Mouse (Mus musculus) right cerebral cortex, adult 2 months (tissue): ENCODE measurements around the gene Casp9.
A peak's percentile ranks its signal among the peaks of the same experiment; 100 is the strongest.

Experiments used
- DNase-seq, 2 experiments: peaks; one replicate each; pipeline ENCODE4 v3.0.0; 2021 to 2022; ENCODE audit warnings: low spot score in 2 of 2

Casp9 gene

DNA sequence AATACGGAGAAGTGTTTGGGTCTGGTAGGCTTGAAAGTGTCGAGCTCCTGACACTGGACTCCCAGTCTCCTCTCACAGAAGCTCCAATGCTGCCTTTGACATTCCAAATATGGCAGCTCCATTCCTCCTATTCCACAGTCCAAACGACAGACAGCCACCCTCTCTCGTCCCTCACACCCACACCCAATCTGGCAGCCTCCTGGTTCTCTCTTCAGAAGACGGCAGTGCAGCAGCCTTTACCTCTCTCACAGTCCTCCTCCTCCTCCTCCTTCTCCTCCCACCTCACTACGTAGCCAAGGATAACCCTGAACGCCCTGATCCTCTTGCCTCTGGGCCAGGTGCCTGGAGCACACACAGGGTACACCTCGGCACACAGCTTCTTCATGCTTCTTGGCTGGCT is 13.6 kb upstream of the Casp9 start:
- DNase-seq, result peak; percentile 80 to 82

DNA sequence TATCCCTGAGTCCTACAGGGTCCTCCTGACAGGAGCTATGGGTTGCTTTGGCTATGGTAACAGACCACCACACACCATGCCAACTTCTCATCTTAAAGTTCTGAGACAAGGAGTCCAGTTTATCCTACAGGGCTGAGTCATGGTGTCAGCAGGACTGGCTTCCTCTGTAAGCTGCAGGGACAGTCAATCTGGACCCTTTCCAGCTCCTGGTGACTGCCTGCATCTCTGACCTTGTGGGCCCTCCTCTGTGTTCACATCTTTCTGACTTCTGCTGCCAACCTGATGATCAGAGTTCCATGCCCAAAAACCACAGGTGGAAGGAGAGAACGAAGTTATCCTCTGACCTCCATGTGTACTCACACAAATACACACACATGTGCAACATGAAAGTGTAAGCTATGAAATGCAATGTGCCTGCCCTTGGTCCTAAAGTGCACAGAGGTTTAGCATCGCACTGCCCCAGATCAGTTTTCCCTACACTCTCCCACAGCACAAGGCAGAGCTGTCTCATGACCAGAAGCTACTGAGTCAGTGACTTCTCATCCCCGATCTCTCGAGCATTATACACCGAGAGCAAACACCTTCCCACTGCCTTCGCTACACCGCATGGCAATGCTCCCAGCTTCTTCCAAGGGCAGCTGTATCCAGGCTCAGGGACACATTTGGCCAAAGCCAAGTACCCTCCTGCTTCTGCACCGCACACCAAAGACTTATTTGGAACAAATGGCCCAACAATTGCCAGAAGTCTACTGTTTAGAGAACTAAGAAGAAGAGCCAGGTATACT is 12.0 kb upstream of the Casp9 start:
- DNase-seq, result no peak

GRCm38 (mm10) chr4:141784835-141785234 is 8.6 kb upstream of the Casp9 start:
- no peak for DNase-seq

GRCm38 (mm10) chr4:141786141-141786540 is 7.3 kb upstream of the Casp9 start:
- no peak for DNase-seq

- DNase-seq, result no peak
These were observed 6.4 kb upstream of the Casp9 start for GRCm38 (mm10) chr4:141787046-141787445.

DNA sequence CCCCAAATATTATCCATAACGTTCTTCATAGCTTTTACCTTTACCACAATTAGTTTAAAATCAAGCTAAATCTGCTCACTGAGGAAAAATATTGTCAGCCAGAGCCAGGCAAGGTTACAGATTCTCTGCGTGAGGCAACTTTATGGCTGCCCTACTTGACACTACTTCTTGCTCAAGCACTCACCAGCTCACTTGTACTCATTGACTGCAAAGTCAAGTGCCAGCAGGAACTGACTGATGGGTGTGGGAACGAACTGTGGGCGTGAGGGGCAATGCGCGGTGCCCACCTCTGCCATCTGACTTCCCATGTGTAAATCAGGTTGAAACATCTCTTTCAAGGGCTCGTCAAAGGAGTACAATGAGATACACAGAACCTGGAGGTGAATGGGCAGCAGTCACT is 6.0 kb upstream of the Casp9 start:
- no peak for DNase-seq

- DNase-seq, result no peak
These were observed 3.7 kb upstream of the Casp9 start for GRCm38 (mm10) chr4:141789564-141790218.

GRCm38 (mm10) chr4:141790524-141790990 is 2.9 kb upstream of the Casp9 start, which contains the start of gene Dnajc16:
TSS of gene Dnajc16 (minus strand) at chr4:141790931.
- DNase-seq, result peak; percentile 97 to 99

GRCm38 (mm10) chr4:141791486-141791885 is 1.9 kb upstream of the Casp9 start:
- DNase-seq, result no peak

DNA sequence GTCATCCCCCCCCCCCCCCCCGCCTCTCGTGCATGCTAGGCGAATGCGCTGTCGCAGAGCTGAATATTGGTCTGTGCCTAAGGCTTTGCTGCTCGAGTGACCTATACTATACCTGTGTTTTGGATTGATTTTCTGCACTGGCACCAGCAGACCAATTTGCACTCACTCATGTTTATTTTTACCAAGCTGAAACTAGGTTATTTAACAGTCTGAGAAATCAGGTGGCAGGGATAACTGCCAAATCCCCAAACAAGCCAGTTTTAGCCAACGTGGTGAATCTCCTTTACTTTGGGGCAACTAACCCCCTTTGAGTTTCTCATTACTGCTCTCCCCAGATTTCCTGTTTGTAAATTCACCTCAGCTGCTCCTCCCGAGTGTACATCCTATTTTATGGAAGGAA is 1.5 kb upstream of the Casp9 start:
- no peak for DNase-seq

DNA sequence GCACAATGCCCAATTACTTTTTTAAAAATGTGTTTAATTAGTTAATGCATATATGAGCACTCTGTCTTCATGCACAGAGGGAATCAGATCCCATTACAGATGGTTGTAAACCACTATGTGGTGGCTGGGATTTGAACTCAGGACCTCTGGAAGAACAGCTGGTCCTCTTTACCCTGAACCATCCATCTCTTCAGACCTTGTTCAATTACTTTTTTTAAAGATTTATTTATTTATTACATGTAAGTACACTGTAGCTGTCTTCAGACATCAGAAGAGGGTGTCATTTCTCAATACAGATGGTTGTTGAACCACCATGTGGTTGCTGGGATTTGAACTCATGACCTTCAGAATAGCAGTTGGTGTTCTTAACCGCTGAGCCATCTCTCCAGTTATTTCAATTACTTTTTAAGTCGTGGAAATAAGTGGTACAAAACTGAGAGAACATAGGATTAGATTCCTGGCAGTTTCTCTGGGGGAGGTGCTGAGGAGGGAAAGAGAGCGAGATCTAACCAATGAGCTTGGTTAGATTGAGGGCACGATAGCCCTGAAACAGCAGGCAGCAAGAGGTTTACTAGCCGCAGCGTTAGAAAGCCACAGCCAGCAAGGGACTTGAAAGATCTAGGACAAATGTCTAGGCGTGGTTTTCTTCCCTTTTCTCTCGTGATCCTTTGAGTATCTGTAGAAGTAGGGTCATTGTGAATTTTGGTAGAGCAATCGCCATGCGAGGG is 694 bp upstream of the Casp9 start:
- no peak for DNase-seq

GRCm38 (mm10) chr4:141794152-141794535 is 732 bp downstream of the Casp9 start:
- DNase-seq, result no peak

DNA sequence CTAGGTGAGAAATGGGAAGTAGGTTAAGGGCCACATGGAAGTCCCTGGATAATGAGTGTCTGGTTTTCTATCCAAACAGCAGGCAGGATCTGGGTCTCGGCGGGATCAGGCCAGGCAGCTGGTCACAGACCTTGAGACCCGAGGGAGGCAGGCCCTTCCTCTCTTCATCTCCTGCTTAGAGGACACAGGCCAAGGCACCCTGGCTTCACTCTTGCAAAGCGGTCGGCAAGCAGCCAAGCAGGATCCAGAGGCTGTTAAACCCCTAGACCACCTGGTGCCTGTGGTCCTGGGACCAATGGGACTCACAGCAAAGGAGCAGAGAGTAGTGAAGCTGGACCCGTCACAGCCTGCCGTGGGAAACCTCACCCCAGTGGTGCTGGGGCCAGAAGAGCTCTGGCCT is 2.9 kb downstream of the Casp9 start:
- DNase-seq, result no peak

- DNase-seq, result no peak
These were observed 3.5 kb downstream of the Casp9 start for GRCm38 (mm10) chr4:141796954-141797353.

DNA sequence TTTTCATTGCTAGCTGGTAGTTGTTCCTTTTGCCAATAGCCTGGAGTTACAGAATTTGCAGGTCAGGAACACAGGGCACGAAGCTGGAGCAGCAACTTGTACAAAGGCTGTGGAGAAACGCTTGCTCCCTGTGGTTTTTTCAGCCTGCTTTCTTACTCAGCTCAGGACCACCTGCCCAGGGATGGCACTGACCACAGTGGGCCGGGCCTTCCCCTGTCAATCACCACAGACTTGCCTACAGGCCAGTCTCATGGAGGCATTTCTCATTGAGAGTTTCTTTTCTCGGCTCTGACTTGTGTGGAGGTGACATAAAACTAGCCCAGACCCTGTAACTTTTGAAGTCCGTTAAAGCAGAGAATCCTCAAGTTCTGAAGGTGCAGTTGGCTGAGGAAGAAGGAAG is 4.1 kb downstream of the Casp9 start:
- no peak for DNase-seq

DNA sequence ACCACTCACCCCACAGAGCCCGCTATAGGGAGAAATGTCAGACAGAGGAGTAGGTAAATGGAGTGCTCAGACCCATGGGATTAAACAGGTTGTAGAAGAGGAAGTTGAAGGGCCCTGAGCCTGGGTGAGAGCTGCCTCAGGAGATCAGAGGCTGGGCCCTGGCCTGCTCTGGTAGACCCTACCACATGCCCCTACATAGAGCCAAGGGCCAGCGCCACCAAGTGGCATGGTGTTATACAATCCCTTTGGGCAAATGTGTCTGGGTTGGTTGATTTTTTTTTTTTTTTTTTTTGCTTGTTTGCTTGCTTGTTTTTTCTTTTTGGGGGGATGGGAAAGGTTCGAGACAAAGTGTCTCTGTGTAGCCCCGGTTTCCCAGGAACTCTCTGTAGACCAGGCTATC is 10.7 kb downstream of the Casp9 start:
- no peak for DNase-seq

- DNase-seq, result no peak
These were observed 12.5 kb downstream of the Casp9 start for GRCm38 (mm10) chr4:141805886-141806285.

- no peak for DNase-seq
These were observed 16.5 kb downstream of the Casp9 start for GRCm38 (mm10) chr4:141809850-141810464.

DNA sequence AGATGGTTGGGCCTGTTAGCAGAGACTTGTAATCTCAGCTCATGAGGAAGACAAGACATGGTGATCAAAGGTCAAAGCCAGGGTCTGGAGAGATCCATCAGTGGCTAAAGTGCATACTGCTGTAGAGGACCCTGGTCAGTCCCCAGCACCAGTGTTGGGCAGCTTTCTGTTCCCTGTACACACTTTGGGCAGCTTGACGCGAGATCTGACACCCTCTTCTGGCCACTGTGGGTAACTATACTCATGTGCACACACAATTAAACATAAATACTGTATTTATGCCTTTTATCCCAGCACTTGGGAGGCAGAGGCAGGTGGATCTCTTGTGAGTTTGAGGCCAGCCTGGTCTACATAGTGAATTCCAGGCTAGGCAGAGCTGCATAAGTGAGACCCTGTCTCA is 17.6 kb downstream of the Casp9 start:
- DNase-seq, result no peak

- DNase-seq, result no peak
These were observed 18.0 kb downstream of the Casp9 start for GRCm38 (mm10) chr4:141811375-141811774.

DNA sequence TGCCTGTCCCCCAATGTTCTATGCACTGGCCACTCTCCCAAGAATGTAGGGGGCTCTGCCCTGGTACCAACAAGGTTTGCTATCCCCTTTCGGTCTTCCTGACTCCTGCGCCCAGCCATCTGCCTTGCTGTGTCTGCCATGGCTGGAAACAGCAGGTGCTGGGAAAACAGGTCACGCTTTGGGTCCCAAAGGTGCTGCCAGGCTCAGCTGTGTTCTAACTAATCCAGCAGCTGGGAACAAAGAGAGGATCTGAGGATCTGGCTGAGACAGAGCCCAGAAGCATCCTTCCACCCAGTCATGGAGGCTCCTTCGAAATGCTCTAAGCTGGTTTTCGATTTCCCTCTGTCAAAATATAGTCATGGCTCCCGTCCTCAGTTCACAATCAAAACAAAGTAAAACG is 22.9 kb downstream of the Casp9 start:
- DNase-seq, result no peak
